16 mouse cellular contexts compared by ENCODE assay signal in genomic region chr6:54175473-54176215, GRCm38 (mm10).
"Had no signal": no experiment of that assay in that cellular context is flagged by ENCODE, and none has a peak within 500 bp of the region (broad histone marks: within the 10 kb centered on the region; RNA-seq: fewer than 3 reads in every experiment).

No protein-coding gene starts in this region.

- H3K4me1 ChIP-seq: limb, embryonic 15.5 days; midbrain, embryonic 15.5 days had no signal

- H3K27ac ChIP-seq: limb, embryonic 12.5 days; limb, embryonic 15.5 days; liver, embryonic 13.5 days; midbrain, embryonic 10.5 days; midbrain, embryonic 15.5 days; neural tube, embryonic 13.5 days had no signal

- H3K36me3 ChIP-seq: limb, embryonic 12.5 days; limb, embryonic 15.5 days; liver, embryonic 13.5 days; midbrain, embryonic 10.5 days; midbrain, embryonic 15.5 days; neural tube, embryonic 13.5 days had no signal

- H3K27me3 ChIP-seq: limb, embryonic 12.5 days; limb, embryonic 15.5 days; liver, embryonic 13.5 days; megakaryocyte, embryonic 14.5 days; midbrain, embryonic 15.5 days; neural tube, embryonic 13.5 days had no signal

- DNase-seq: kidney, adult 18-20 months; kidney, adult 9 months; kidney, postnatal 14 days; kidney, postnatal 4 days; left cerebral cortex, postnatal 4 days; liver, embryonic 13.5 days; lung, adult 2 months; thymus, adult 18-20 months; thymus, postnatal 36 days had no signal

- H3K4me3 ChIP-seq: limb, embryonic 12.5 days; limb, embryonic 15.5 days; liver, embryonic 13.5 days; megakaryocyte, embryonic 14.5 days; midbrain, embryonic 10.5 days; midbrain, embryonic 15.5 days; neural tube, embryonic 13.5 days had no signal

- H3K9me3 ChIP-seq: limb, embryonic 12.5 days; limb, embryonic 15.5 days; liver, embryonic 13.5 days; megakaryocyte, embryonic 14.5 days; midbrain, embryonic 10.5 days; midbrain, embryonic 15.5 days; neural tube, embryonic 13.5 days had no signal

- H3K4me2 ChIP-seq: limb, embryonic 12.5 days; limb, embryonic 15.5 days; liver, embryonic 13.5 days; midbrain, embryonic 15.5 days; neural tube, embryonic 13.5 days had no signal

- H3K9ac ChIP-seq: limb, embryonic 12.5 days; limb, embryonic 15.5 days; liver, embryonic 13.5 days; midbrain, embryonic 15.5 days; neural tube, embryonic 13.5 days had no signal

- ATAC-seq: lung, postnatal 0 days; midbrain, embryonic 15.5 days had no signal
